Mouse (Mus musculus): ENCODE data around the gene H2-M1.

DNA sequence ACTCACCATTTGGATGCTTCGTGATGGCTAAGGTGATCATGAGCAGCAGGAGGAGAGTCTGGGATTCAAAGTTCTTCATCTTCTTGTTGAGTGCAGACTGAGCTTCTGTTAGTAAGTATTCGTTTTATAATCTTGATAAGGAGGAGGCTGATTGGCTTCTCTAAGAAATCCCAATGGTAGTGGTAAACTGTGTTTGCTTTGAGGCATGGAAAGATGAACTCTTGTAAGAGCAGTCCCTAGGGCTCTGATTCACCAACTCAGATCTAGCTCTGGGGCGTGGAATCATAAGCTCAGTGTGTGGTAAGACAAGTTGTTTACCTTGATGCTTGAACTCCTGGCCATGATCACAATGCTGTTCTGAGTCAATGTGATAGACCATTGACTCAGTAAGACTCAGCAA is at the start of gene H2-M1:
- TF ChIP-seq POLR2A (IDR thresholded peaks at IDR 0.05; ENCODE audit: borderline replicate concordance, low read depth, low read length), result no peak
- no peak for TF ChIP-seq CTCF (IDR thresholded peaks at IDR 0.05; ENCODE audit: low read depth, low read length)
